Mouse (Mus musculus) heart, postnatal 0 days (tissue): ENCODE measurements around the gene Tab2. TPM values are rescaled to one million over a fixed set of nuclear protein-coding genes. Genes with fewer than 3 reads are reported as not detected.

Source experiments
- ATAC-seq: fragments of 200-750 bp; cut with Nextera tagmentation; 2 replicates; pipeline ENCODE4 v1.8.0; 2017; ENCODE audit warnings: low read depth, moderate number of reproducible peaks, moderate library complexity; ENCODE audit not compliant: insufficient read depth
- DNase-seq: peaks from one replicate; pipeline ENCODE4 v3.0.0-alpha.2; 2016; ENCODE audit warnings: low spot score
- H3K27ac ChIP-seq: fragments of 300-500 bp; sonication (generic); 2 replicates; pipeline ENCODE4 v1.5.1; 2014; ENCODE audit warnings: low read depth, mild to moderate bottlenecking
- H3K27me3 ChIP-seq: fragments of 300-500 bp; sonication (generic); 2 replicates; pipeline ENCODE4 v1.6.1; 2014; ENCODE audit warnings: low read length, mixed read lengths; ENCODE audit not compliant: control insufficient read depth, insufficient read depth
- H3K36me3 ChIP-seq: fragments of 300-500 bp; sonication (generic); replicated peaks from 2 replicates; pipeline ENCODE4 v1.6.1; 2014; ENCODE audit warnings: low read length, mixed read lengths; ENCODE audit not compliant: control insufficient read depth, insufficient read depth
- H3K4me1 ChIP-seq: fragments of 300-500 bp; sonication (generic); 2 replicates; pipeline ENCODE4 v1.6.1; 2014; ENCODE audit warnings: antibody characterized with exemption; ENCODE audit not compliant: control insufficient read depth, insufficient read depth
- H3K4me2 ChIP-seq: fragments of 300-500 bp; sonication (generic); 2 replicates; pipeline ENCODE4 v1.6.1; 2014; ENCODE audit warnings: low read depth, mild to moderate bottlenecking, low read length, moderate library complexity
- H3K4me3 ChIP-seq: fragments of 300-500 bp; sonication (generic); 2 replicates; pipeline ENCODE4 v1.5.1; 2014; ENCODE audit warnings: low read depth, low read length
- H3K9ac ChIP-seq: fragments of 300-500 bp; sonication (generic); replicated peaks from 2 replicates; pipeline ENCODE4 v1.6.1; 2014; ENCODE audit warnings: low read depth, low read length, mixed read lengths
- H3K9me3 ChIP-seq: fragments of 300-500 bp; sonication (generic); replicated peaks from 2 replicates; pipeline ENCODE4 v1.6.1; 2016; ENCODE audit warnings: low read length; ENCODE audit not compliant: control insufficient read depth
- CTCF ChIP-seq: IDR thresholded peaks from 2 replicates; pipeline ENCODE4 v1.5.1; 2016; ENCODE audit warnings: antibody characterized with exemption, control low read depth, low read depth
- EP300 ChIP-seq: IDR thresholded peaks from 2 replicates; pipeline ENCODE4 v1.6.1; 2016; ENCODE audit warnings: antibody characterized with exemption, low read depth
- WGBS: fragments of 180-500 bp; shearing (Covaris S2); extraction: QIAGEN DNeasy Blood & Tissue Kit; methylation state at CpG from one replicate; pipeline ENCODE4 v1.1.7; 2014; 5-methylcytosine and 5-hydroxymethylcytosine counted together
- polyA plus RNA-seq: library from polyadenylated mRNA; unstranded; fragments of >200 nt; fragmentation: Nextera tagmentation; extraction: Ambion mirVana; gene quantifications from 2 replicates; pipeline ENCODE4 v1.2.1, GENCODE M21; 2015
- total RNA-seq: library from RNA; depleted of rRNA; stranded (reverse); fragments of >200 nt; gene quantifications from 2 replicates; pipeline ENCODE4 v1.2.3, GENCODE M21; 2014; ENCODE audit warnings: low replicate concordance; rRNA removed

Tab2 gene
- 71.6 and 87.7 TPM in 2 replicates for total RNA-seq
- 12.5 and 14.3 TPM in 2 replicates for polyA plus RNA-seq

- no peaks in the 10 kb centered on the region for H3K27me3 ChIP-seq
- H3K4me1 ChIP-seq: peaks cover 39% of the 10 kb centered on the region
- H3K9ac ChIP-seq: peak within 1 kb of the TSS; percentile 98
- peak within 1 kb of the TSS; percentile 74 for H3K4me2 ChIP-seq
- H3K4me3 ChIP-seq: peak within 1 kb of the TSS; percentile 94
- peak; percentile 95 for ATAC-seq
- no peaks in the 10 kb centered on the region for H3K9me3 ChIP-seq
- H3K27ac ChIP-seq: peak within 1 kb of the TSS; percentile 100
- TF ChIP-seq EP300 (no peak), CTCF (no peak)
- peak; percentile 92 for DNase-seq
- H3K36me3 ChIP-seq: no peaks in the 10 kb centered on the region
- WGBS: under 1% methylated on average over 77 of the region's 97 CpGs
Measured at GRCm38 (mm10) chr10:7956228-7957001, at the start of gene Tab2. Tab2 (minus strand) TSS chr10:7956230.

DNA sequence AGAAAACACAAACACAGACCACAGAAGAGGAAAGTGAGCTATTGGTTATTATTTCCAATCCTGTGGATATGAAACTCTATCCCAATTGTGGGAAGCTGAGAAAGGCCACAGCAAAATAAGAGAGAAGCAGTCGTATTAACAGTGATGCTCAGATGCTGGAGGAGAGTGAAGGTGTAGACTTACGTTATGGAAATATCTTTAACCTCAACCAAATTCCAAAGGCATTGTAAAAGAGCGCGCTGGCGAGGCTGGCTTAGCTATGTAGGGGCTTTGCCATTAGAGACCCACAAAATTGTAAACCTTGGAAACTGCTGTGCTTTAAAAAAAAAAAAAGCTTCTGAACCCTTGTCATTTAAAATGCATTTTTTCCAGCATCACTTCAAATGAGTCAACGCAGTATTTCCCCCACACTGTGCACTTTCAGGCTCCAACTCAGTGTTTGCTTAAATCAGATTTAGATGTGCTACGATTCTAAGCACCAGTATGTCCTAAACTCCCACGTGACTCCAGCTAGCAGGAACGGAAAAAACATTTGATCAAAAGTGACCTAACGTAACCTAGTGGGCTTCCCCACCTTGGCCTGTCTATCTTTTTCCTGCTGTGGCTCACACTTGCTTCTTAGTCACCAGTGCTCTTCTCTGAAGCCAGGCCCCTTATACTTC lies 36.4 kb upstream of the Tab2 start:
- 80% methylated on average over 10 of the region's 10 CpGs for WGBS
- Histone ChIP-seq H3K9me3 (no peaks in the 10 kb centered on the region), H3K36me3 (no peaks in the 10 kb centered on the region), H3K27me3 (no peaks in the 10 kb centered on the region), H3K27ac (no peak overlapping the region), H3K4me1 (no peaks in the 10 kb centered on the region; the same call in 1 of the 2 replicates), H3K4me2 (no peak overlapping the region), H3K9ac (no peak overlapping the region), H3K4me3 (no peak overlapping the region)
- DNase-seq (no peak), ATAC-seq (no peak)
- TF ChIP-seq CTCF (no peak), EP300 (no peak)

DNA sequence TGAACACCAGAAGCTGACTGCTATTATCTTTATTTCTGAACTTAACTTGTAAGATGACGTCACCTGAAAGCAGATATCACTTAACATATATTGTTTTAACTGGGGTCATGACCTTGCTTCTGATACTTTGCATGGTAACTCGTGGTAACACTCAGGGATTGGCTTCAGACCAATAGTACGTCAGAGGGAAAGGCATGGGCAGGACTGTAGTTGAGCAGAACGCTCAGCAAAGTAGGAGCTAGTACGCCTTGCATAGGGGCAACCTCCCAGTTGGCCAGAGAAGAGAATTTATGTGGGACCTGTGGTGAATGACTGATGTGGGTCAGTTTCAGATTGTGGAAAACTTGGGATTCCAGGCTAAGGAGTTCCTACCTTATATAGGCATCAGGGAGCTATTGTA lies 35.6 kb upstream of the Tab2 start:
- DNase-seq (peak; percentile 48), ATAC-seq (peak; percentile 79; the same call in 1 of the 2 replicates)
- H3K4me3 ChIP-seq: no peak overlapping the region
- no peak overlapping the region for H3K27ac ChIP-seq
- no peak overlapping the region for H3K9ac ChIP-seq
- no peaks in the 10 kb centered on the region for H3K9me3 ChIP-seq
- 20% methylated on average over 5 of the region's 5 CpGs for WGBS
- no peaks in the 10 kb centered on the region for H3K36me3 ChIP-seq
- no peak overlapping the region for H3K4me2 ChIP-seq
- no peaks in the 10 kb centered on the region; the same call in 1 of the 2 replicates for H3K4me1 ChIP-seq
- no peaks in the 10 kb centered on the region for H3K27me3 ChIP-seq
- TF ChIP-seq CTCF (no peak), EP300 (no peak)

DNA sequence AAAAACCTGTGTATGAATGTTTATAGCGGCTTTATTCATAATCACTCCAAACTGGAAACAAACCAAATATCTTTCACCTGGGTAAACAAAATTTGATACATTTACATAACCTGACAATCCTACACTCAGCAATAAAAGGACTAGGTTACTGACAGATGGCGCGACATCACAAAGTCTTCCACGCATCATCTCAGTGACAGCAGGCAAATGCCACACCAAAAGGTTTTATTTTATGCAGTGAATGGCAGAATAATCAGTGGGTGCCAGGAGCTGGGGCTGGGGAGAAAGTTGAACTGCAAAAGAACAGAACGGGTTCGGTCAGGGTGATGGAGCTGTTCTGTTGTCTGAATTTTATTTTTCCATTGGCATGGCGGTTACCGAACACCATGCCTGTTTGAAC lies 31.5 kb upstream of the Tab2 start:
- TF ChIP-seq CTCF: no peak
- no peak for TF ChIP-seq EP300
- no peak overlapping the region for H3K4me3 ChIP-seq
- no peak overlapping the region for H3K27ac ChIP-seq
- no peaks in the 10 kb centered on the region for H3K27me3 ChIP-seq
- no peaks in the 10 kb centered on the region for H3K9me3 ChIP-seq
- DNase-seq (no peak), ATAC-seq (no peak)
- no peaks in the 10 kb centered on the region; the same call in 1 of the 2 replicates for H3K4me1 ChIP-seq
- H3K9ac ChIP-seq: no peak overlapping the region
- no peak overlapping the region for H3K4me2 ChIP-seq
- no peaks in the 10 kb centered on the region for H3K36me3 ChIP-seq
- 92% methylated on average over 8 of the region's 8 CpGs for WGBS

DNA sequence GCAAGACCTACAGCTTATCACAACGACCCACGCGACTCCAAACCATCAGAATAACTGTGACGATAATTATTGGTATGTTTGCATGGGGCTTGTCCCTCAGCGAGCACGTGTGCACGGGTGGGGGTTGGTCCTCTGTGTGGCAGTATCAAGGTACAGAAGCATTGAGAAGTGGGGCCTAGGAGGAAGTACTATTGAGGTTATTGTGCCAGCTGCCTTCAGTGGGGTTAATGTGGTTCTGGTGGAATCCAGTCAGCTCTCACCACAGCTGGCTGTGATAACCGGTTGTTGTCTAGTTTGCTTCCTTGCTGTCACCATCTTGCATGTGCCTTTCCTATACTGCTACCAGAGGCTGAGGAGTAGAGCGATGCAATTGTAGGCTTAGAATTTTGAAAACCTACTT lies 20.4 kb upstream of the Tab2 start:
- DNase-seq (no peak), ATAC-seq (no peak)
- no peak for TF ChIP-seq CTCF
- TF ChIP-seq EP300: no peak
- H3K4me3 ChIP-seq: no peak overlapping the region
- H3K9ac ChIP-seq: no peak overlapping the region
- H3K27ac ChIP-seq: no peak overlapping the region
- WGBS: 87% methylated on average over 9 of the region's 9 CpGs
- H3K36me3 ChIP-seq: no peaks in the 10 kb centered on the region
- H3K9me3 ChIP-seq: no peaks in the 10 kb centered on the region
- H3K27me3 ChIP-seq: no peaks in the 10 kb centered on the region
- no peaks in the 10 kb centered on the region for H3K4me1 ChIP-seq
- no peak overlapping the region for H3K4me2 ChIP-seq
